Mouse (Mus musculus): Measurements from ENCODE around the gene Deup1. TPM values are rescaled to one million over a fixed set of nuclear protein-coding genes. Genes with fewer than 3 reads are reported as not detected.

The Deup1 gene
- polyA plus RNA-seq, 1 experiment from 2014 or later, result 0.13 TPM

DNA sequence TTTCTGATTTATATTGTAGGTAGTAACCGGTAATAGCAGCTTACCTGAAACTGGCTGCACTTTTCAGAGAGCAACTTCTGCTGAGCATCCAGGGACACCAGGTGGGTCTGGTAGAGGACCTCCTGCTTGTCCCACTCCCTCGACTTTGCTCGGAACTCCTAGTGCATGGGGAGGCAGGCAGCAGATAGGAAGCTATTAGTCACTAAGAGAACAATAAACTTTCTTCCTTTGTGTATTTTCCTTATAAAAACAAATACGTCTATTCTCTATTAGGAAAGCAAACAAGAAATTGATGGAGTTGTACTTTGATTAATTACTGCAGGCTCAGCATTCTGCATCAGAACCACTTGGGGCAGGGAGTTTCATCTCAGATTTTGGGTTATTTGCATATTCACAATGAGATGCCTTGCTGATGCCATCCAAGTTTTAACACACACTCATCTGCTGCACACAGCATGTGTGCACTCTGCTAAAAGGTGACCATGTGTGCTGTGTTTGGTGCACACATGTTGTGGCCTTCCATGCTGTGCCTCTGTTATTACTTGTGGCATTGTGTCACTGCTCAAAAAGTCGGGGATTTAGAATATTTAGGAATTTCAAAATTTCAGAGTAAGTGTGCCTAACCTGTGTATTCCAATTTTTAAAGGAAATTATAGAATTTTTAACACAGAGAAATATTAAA lies 26.7 kb downstream of the Deup1 start:
- no peaks in the 10 kb centered on the region for H3K36me3 ChIP-seq (replicated peaks; ENCODE audit: insufficient read depth, low read length)
- no peak for TF ChIP-seq EP300 (IDR thresholded peaks at IDR 0.05; ENCODE audit: low read depth)
- TF ChIP-seq CTCF (IDR thresholded peaks at IDR 0.05; ENCODE audit: low read depth), result no peak
- H3K4me1 ChIP-seq (ENCODE audit: insufficient read depth), result no peaks in the 10 kb centered on the region
- H3K4me3 ChIP-seq (ENCODE audit: low read depth, low read length), result no peak overlapping the region
- ATAC-seq, result 0 out of 2 replicates have a peak, but pooled peaks have one; percentile 13
- H3K4me2 ChIP-seq (ENCODE audit: low read depth, low read length), result no peak overlapping the region
- DNase-seq, result no peak
- no peaks in the 10 kb centered on the region for H3K9me3 ChIP-seq (ENCODE audit: low read length)
- 57% methylated on average over 5 of the region's 5 CpGs for WGBS (ENCODE audit: insufficient replicate concordance)
- H3K9ac ChIP-seq (replicated peaks), result no peak overlapping the region
- no peaks in the 10 kb centered on the region for H3K27me3 ChIP-seq (ENCODE audit: insufficient read depth, low read length)
- H3K27ac ChIP-seq (ENCODE audit: low read depth), result no peak overlapping the region

- TF ChIP-seq CTCF (IDR thresholded peaks at IDR 0.05; ENCODE audit: low read depth) (no peak), EP300 (IDR thresholded peaks at IDR 0.05; ENCODE audit: low read depth) (no peak)
- Histone ChIP-seq H3K27ac (ENCODE audit: low read depth) (no peak overlapping the region), H3K4me2 (ENCODE audit: low read depth, low read length) (no peak overlapping the region), H3K27me3 (ENCODE audit: insufficient read depth, low read length) (no peaks in the 10 kb centered on the region), H3K4me3 (ENCODE audit: low read depth, low read length) (no peak overlapping the region), H3K36me3 (replicated peaks; ENCODE audit: insufficient read depth, low read length) (no peaks in the 10 kb centered on the region), H3K4me1 (ENCODE audit: insufficient read depth) (no peaks in the 10 kb centered on the region), H3K9me3 (ENCODE audit: low read length) (no peaks in the 10 kb centered on the region), H3K9ac (replicated peaks) (no peak overlapping the region)
- ATAC-seq (peak; percentile 45), DNase-seq (no peak)
- 39% methylated on average over 6 of the region's 6 CpGs for WGBS (ENCODE audit: insufficient replicate concordance)
Measured at GRCm38 (mm10) chr9:15600156-15600858, 27.4 kb downstream of the Deup1 start.

DNA sequence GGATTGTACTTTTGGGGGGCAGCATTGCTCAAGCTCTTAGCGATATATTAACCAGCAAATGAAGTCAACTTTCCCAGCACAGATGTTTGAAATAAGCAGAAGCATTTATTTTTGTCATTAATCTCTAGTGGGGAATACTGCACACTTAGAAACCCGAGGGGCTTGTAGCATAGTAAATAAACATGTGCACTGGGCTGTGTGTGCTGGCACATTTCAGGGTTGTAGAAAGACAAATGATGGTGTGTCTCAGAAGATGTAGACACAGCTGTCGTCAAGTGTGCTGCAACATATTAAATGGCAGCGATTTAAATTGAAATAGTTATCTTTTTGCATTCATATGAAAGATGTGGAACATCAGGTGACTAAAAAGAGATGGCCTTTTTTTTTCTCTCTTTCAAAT lies 31.1 kb downstream of the Deup1 start:
- Histone ChIP-seq H3K36me3 (replicated peaks; ENCODE audit: insufficient read depth, low read length) (no peaks in the 10 kb centered on the region), H3K9me3 (ENCODE audit: low read length) (no peaks in the 10 kb centered on the region), H3K4me3 (ENCODE audit: low read depth, low read length) (no peak overlapping the region), H3K27ac (ENCODE audit: low read depth) (no peak overlapping the region), H3K27me3 (ENCODE audit: insufficient read depth, low read length) (no peaks in the 10 kb centered on the region), H3K4me2 (ENCODE audit: low read depth, low read length) (no peak overlapping the region), H3K9ac (replicated peaks) (no peak overlapping the region), H3K4me1 (ENCODE audit: insufficient read depth) (no peaks in the 10 kb centered on the region)
- WGBS (ENCODE audit: insufficient replicate concordance), result 65% methylated on average over 4 of the region's 4 CpGs
- DNase-seq (no peak), ATAC-seq (no peak)
- TF ChIP-seq CTCF (IDR thresholded peaks at IDR 0.05; ENCODE audit: low read depth), result no peak
- TF ChIP-seq EP300 (IDR thresholded peaks at IDR 0.05; ENCODE audit: low read depth), result no peak

- no peak overlapping the region for H3K4me3 ChIP-seq (ENCODE audit: low read depth, low read length)
- 76% methylated on average over 4 of the region's 4 CpGs for WGBS (ENCODE audit: insufficient replicate concordance)
Measured at GRCm38 (mm10) chr9:15594148-15594547, 33.6 kb downstream of the Deup1 start.

GRCm38 (mm10) chr9:15587157-15587854 lies 40.4 kb downstream of the Deup1 start:
- no peaks in the 10 kb centered on the region for H3K27me3 ChIP-seq (ENCODE audit: insufficient read depth, low read length)
- H3K27ac ChIP-seq (ENCODE audit: low read depth), result no peak overlapping the region
- ATAC-seq (no peak), DNase-seq (no peak)
- no peaks in the 10 kb centered on the region for H3K4me1 ChIP-seq (ENCODE audit: insufficient read depth)
- no peak overlapping the region for H3K4me3 ChIP-seq (ENCODE audit: low read depth, low read length)
- no peak overlapping the region for H3K4me2 ChIP-seq (ENCODE audit: low read depth, low read length)
- 42% methylated on average over 6 of the region's 6 CpGs for WGBS (ENCODE audit: insufficient replicate concordance)
- no peaks in the 10 kb centered on the region for H3K9me3 ChIP-seq (ENCODE audit: low read length)
- no peak overlapping the region for H3K9ac ChIP-seq (replicated peaks)
- TF ChIP-seq CTCF (IDR thresholded peaks at IDR 0.05; ENCODE audit: low read depth) (no peak), EP300 (IDR thresholded peaks at IDR 0.05; ENCODE audit: low read depth) (no peak)
- no peaks in the 10 kb centered on the region for H3K36me3 ChIP-seq (replicated peaks; ENCODE audit: insufficient read depth, low read length)

More at GRCm38 (mm10) chr9:15594148-15594547, 33.6 kb downstream of the Deup1 start:
- Histone ChIP-seq H3K9me3 (ENCODE audit: low read length) (no peaks in the 10 kb centered on the region), H3K27me3 (ENCODE audit: insufficient read depth, low read length) (no peaks in the 10 kb centered on the region), H3K4me1 (ENCODE audit: insufficient read depth) (no peaks in the 10 kb centered on the region), H3K27ac (ENCODE audit: low read depth) (no peak overlapping the region), H3K4me2 (ENCODE audit: low read depth, low read length) (no peak overlapping the region), H3K9ac (replicated peaks) (no peak overlapping the region), H3K36me3 (replicated peaks; ENCODE audit: insufficient read depth, low read length) (no peaks in the 10 kb centered on the region)
- TF ChIP-seq EP300 (IDR thresholded peaks at IDR 0.05; ENCODE audit: low read depth), result no peak
- TF ChIP-seq CTCF (IDR thresholded peaks at IDR 0.05; ENCODE audit: low read depth), result no peak
- ATAC-seq (no peak), DNase-seq (no peak)

GRCm38 (mm10) chr9:15585956-15586355 lies 41.8 kb downstream of the Deup1 start:
- no peak overlapping the region for H3K27ac ChIP-seq (ENCODE audit: low read depth)
- WGBS (ENCODE audit: insufficient replicate concordance), result 78% methylated on average over 1 of the region's 1 CpGs
- DNase-seq (no peak), ATAC-seq (no peak)
- H3K4me2 ChIP-seq (ENCODE audit: low read depth, low read length), result no peak overlapping the region
- H3K4me3 ChIP-seq (ENCODE audit: low read depth, low read length), result no peak overlapping the region
- no peak overlapping the region for H3K9ac ChIP-seq (replicated peaks)
- H3K36me3 ChIP-seq (replicated peaks; ENCODE audit: insufficient read depth, low read length), result no peaks in the 10 kb centered on the region
- no peaks in the 10 kb centered on the region for H3K9me3 ChIP-seq (ENCODE audit: low read length)
- no peaks in the 10 kb centered on the region for H3K4me1 ChIP-seq (ENCODE audit: insufficient read depth)
- no peaks in the 10 kb centered on the region for H3K27me3 ChIP-seq (ENCODE audit: insufficient read depth, low read length)
- TF ChIP-seq EP300 (IDR thresholded peaks at IDR 0.05; ENCODE audit: low read depth) (no peak), CTCF (IDR thresholded peaks at IDR 0.05; ENCODE audit: low read depth) (no peak)

Data from liver, postnatal 0 days (tissue).